Mouse (Mus musculus) limb, embryonic 14.5 days (tissue): Measurements from ENCODE around the gene Camk2d. TPM values are rescaled to one million over a fixed set of nuclear protein-coding genes. Genes with fewer than 3 reads are reported as not detected.

ENCODE experiments used
- ATAC-seq: fragments of 200-750 bp; cut with Nextera tagmentation; 2 replicates; pipeline ENCODE4 v1.8.0; 2017; ENCODE audit warnings: low read depth, moderate number of reproducible peaks, moderate TSS enrichment; ENCODE audit not compliant: low FRiP score
- DNase-seq: peaks from one replicate; pipeline ENCODE4 v3.0.0-alpha.2; 2015; ENCODE audit warnings: low spot score
- H3K27ac ChIP-seq: fragments of 300-500 bp; sonication (generic); replicated peaks from 2 replicates; pipeline ENCODE4 v1.5.1; 2014; ENCODE audit warnings: low read depth, mild to moderate bottlenecking, low read length, moderate library complexity, mixed read lengths
- H3K27me3 ChIP-seq: fragments of 300-500 bp; sonication (generic); 2 replicates; pipeline ENCODE4 v1.6.1; 2014; ENCODE audit warnings: low read length, mixed read lengths; ENCODE audit not compliant: control insufficient read depth, insufficient read depth
- H3K36me3 ChIP-seq: fragments of 300-500 bp; sonication (generic); 2 replicates; pipeline ENCODE4 v1.6.1; 2014; ENCODE audit warnings: mild to moderate bottlenecking, low read length, moderate library complexity, mixed read lengths; ENCODE audit not compliant: control insufficient read depth, insufficient read depth
- H3K4me1 ChIP-seq: fragments of 300-500 bp; sonication (generic); 2 replicates; pipeline ENCODE4 v1.6.1; 2014; ENCODE audit warnings: antibody characterized with exemption, low read length, mixed read lengths; ENCODE audit not compliant: control insufficient read depth, insufficient read depth
- H3K4me2 ChIP-seq: fragments of 300-500 bp; sonication (generic); replicated peaks from 2 replicates; pipeline ENCODE4 v1.6.1; 2014; ENCODE audit warnings: low read depth, mild to moderate bottlenecking, low read length, moderate library complexity; ENCODE audit not compliant: severe bottlenecking
- H3K4me3 ChIP-seq: fragments of 300-500 bp; sonication (generic); replicated peaks from 2 replicates; pipeline ENCODE4 v1.5.1; 2014; ENCODE audit warnings: low read length
- H3K9ac ChIP-seq: fragments of 300-500 bp; sonication (generic); 2 replicates; pipeline ENCODE4 v1.6.1; 2014; ENCODE audit warnings: mild to moderate bottlenecking, low read depth, low read length, moderate library complexity; ENCODE audit not compliant: severe bottlenecking
- H3K9me3 ChIP-seq: fragments of 300-500 bp; sonication (generic); 2 replicates; pipeline ENCODE4 v1.6.1; 2016; ENCODE audit warnings: low read length; ENCODE audit not compliant: control insufficient read depth
- POLR2A ChIP-seq: fragments of 200-500 bp; IDR thresholded peaks from 2 replicates; pipeline ENCODE4 v1.8.0; 2012; ENCODE audit warnings: inconsistent platforms, mild to moderate bottlenecking, moderate library complexity, borderline replicate concordance; ENCODE audit not compliant: insufficient read depth, insufficient read length; ENCODE audit errors: extremely low read depth
- WGBS: fragments of 180-500 bp; shearing (Covaris S2); extraction: QIAGEN DNeasy Blood & Tissue Kit; methylation state at CpG from one replicate; pipeline ENCODE4 v1.1.7; 2014; 5-methylcytosine and 5-hydroxymethylcytosine counted together
- polyA plus RNA-seq, 2 experiments: library from polyadenylated mRNA; depleted of rRNA in 1 of 2; stranded (reverse) in 1 of 2; unstranded in 1 of 2; fragments of >200 nt; fragmentation: Nextera tagmentation in 1 of 2; extraction: Ambion mirVana in 1 of 2; gene quantifications; 2 replicates each; pipeline versions ENCODE4 v1.2.1 to v1.2.3; 2012 to 2014

The Camk2d gene
- polyA plus RNA-seq, 2 experiments: 37.4 to 40.0 TPM

DNA sequence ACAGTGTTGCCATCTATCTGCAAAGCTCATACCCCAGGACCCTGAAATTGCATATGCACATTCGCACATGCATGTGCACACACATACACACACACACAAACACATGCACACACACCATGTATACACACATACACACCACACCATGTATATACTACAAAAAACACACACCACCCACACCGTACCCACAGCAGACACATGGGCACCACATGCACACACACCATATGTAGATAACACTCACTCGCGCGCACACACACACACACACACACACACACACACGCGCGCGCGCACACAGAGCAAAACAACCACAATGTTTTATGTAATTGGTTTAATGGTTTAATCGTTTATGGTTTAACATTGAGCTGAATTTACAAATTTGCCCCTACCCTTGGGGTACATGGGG is 70.9 kb downstream of the Camk2d start:
- WGBS: 87% methylated on average over 11 of the region's 11 CpGs
- TF ChIP-seq POLR2A: no peak
- no peak for DNase-seq
- Histone ChIP-seq H3K36me3 (no peaks in the 10 kb centered on the region), H3K4me1 (peaks cover 24% of the 10 kb centered on the region), H3K9me3 (no peaks in the 10 kb centered on the region), H3K4me2 (no peak overlapping the region; the same call in 1 of the 2 replicates), H3K27me3 (no peaks in the 10 kb centered on the region), H3K9ac (no peak overlapping the region), H3K27ac (no peak overlapping the region), H3K4me3 (no peak overlapping the region)
- ATAC-seq: no peak

- Histone ChIP-seq H3K4me1 (peaks cover 24% of the 10 kb centered on the region), H3K9ac (no peak overlapping the region), H3K36me3 (no peaks in the 10 kb centered on the region), H3K4me3 (no peak overlapping the region), H3K9me3 (no peaks in the 10 kb centered on the region), H3K27me3 (no peaks in the 10 kb centered on the region), H3K4me2 (no peak overlapping the region; the same call in 1 of the 2 replicates), H3K27ac (no peak overlapping the region)
- DNase-seq (peak; percentile 58), ATAC-seq (peak; percentile 51; the same call in 1 of the 2 replicates)
- whole genome bisulfite sequencing: 54% methylated on average over 7 of the region's 7 CpGs
- TF ChIP-seq POLR2A: no peak
Observed at GRCm38 (mm10) chr3:126667451-126667850, 71.3 kb downstream of the Camk2d start.

DNA sequence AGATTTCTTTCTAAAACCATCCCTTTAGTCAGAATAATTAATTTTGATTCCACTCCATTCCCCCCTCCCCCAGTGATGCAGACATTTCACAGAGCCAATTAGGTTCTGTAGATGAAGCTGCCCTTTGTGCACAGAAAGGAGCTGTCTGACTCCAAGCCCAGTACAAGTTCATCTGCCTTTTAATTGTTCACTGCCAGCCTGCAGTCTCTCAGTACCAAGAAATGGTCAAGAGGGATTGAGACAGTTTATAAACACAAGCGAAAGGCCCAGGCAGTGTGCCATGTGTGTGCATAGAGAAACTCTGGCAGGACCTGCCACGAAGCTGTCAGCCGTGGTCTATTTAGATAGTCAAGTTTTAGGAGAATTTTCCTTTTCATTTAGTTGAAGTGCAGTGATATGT is 72.0 kb downstream of the Camk2d start:
- no peaks in the 10 kb centered on the region for H3K27me3 ChIP-seq
- H3K4me1 ChIP-seq: peaks cover 24% of the 10 kb centered on the region
- DNase-seq (no peak), ATAC-seq (no peak)
- TF ChIP-seq POLR2A: no peak
- no peak overlapping the region for H3K27ac ChIP-seq
- H3K4me3 ChIP-seq: no peak overlapping the region
- WGBS: 65% methylated on average over 3 of the region's 3 CpGs
- no peak overlapping the region for H3K9ac ChIP-seq
- H3K9me3 ChIP-seq: no peaks in the 10 kb centered on the region
- H3K36me3 ChIP-seq: no peaks in the 10 kb centered on the region
- no peak overlapping the region for H3K4me2 ChIP-seq

GRCm38 (mm10) chr3:126668692-126669091 is 72.6 kb downstream of the Camk2d start:
- no peaks in the 10 kb centered on the region for H3K9me3 ChIP-seq
- H3K9ac ChIP-seq: no peak overlapping the region
- no peak overlapping the region for H3K4me2 ChIP-seq
- H3K4me3 ChIP-seq: no peak overlapping the region
- peaks cover 24% of the 10 kb centered on the region for H3K4me1 ChIP-seq
- ATAC-seq: no peak
- no peaks in the 10 kb centered on the region for H3K36me3 ChIP-seq
- DNase-seq: no peak
- no peaks in the 10 kb centered on the region for H3K27me3 ChIP-seq
- H3K27ac ChIP-seq: no peak overlapping the region
- 60% methylated on average over 10 of the region's 10 CpGs for WGBS
- no peak for TF ChIP-seq POLR2A

DNA sequence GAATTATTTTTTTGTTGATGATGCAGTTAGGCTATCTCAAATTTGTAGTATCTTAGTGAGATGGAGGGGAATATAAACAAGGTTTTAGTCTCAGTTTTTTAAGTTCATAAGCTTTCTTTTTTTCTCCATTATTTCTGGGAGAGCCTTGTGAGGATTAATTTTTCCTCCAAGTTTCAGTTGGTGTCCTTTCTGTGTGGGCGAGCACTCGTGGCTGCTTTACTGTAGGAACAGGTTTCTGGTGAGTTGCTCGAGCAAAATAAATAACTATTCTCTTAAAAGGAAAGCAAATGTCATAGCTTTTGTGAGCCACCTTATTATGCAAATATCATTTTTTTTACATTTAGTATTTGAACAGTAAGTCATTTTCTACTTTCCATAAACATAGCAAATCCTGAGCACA is 74.3 kb downstream of the Camk2d start:
- Histone ChIP-seq H3K27me3 (no peaks in the 10 kb centered on the region), H3K27ac (no peak overlapping the region), H3K4me3 (no peak overlapping the region), H3K9ac (no peak overlapping the region), H3K9me3 (no peaks in the 10 kb centered on the region), H3K36me3 (no peaks in the 10 kb centered on the region), H3K4me2 (no peak overlapping the region), H3K4me1 (peaks cover 24% of the 10 kb centered on the region)
- no peak for TF ChIP-seq POLR2A
- 82% methylated on average over 3 of the region's 3 CpGs for WGBS
- no peak for DNase-seq
- no peak for ATAC-seq

GRCm38 (mm10) chr3:126671292-126671691 is 75.2 kb downstream of the Camk2d start:
- 23% methylated on average over 6 of the region's 6 CpGs for WGBS
- Histone ChIP-seq H3K4me2 (peak overlapping the region; percentile 9; the same call in 1 of the 2 replicates), H3K4me3 (no peak overlapping the region), H3K36me3 (no peaks in the 10 kb centered on the region), H3K9me3 (no peaks in the 10 kb centered on the region), H3K27ac (no peak overlapping the region), H3K27me3 (no peaks in the 10 kb centered on the region), H3K4me1 (peaks cover 24% of the 10 kb centered on the region), H3K9ac (no peak overlapping the region)
- no peak for TF ChIP-seq POLR2A
- DNase-seq (no peak), ATAC-seq (no peak)
